Mouse (Mus musculus) E14TG2a.4 (cell line): ENCODE data around the gene Nat10.

Experiments
- H3K27me3 ChIP-seq: 2 replicates; pipeline ENCODE4 v1.6.1; 2014; ENCODE audit warnings: low read length, control low read depth; ENCODE audit not compliant: insufficient read depth
- H3K36me3 ChIP-seq: 2 replicates; pipeline ENCODE4 v1.6.1; 2014; ENCODE audit warnings: low read length, control low read depth; ENCODE audit not compliant: insufficient read depth
- H3K4me1 ChIP-seq: replicated peaks from 2 replicates; pipeline ENCODE4 v1.6.1; 2014; ENCODE audit warnings: low read depth, low read length, control low read depth
- H3K4me3 ChIP-seq: replicated peaks from 2 replicates; pipeline ENCODE4 v1.5.1; 2014; ENCODE audit warnings: mild to moderate bottlenecking, low read length
- H3K9me3 ChIP-seq: 2 replicates; pipeline ENCODE4 v1.6.1; 2014; ENCODE audit warnings: low read length, control low read depth
- CTCF ChIP-seq: conservative IDR thresholded peaks from 2 replicates; pipeline ENCODE4 v1.5.1; 2014; ENCODE audit warnings: low read length
- NANOG ChIP-seq: IDR thresholded peaks from 2 replicates; pipeline ENCODE4 v1.6.1; 2014; ENCODE audit warnings: borderline replicate concordance, low read length, mixed read lengths
- POU5F1 ChIP-seq: IDR thresholded peaks from 2 replicates; pipeline ENCODE4 v1.6.1; 2014; ENCODE audit warnings: low read length, borderline replicate concordance

Nat10 gene

DNA sequence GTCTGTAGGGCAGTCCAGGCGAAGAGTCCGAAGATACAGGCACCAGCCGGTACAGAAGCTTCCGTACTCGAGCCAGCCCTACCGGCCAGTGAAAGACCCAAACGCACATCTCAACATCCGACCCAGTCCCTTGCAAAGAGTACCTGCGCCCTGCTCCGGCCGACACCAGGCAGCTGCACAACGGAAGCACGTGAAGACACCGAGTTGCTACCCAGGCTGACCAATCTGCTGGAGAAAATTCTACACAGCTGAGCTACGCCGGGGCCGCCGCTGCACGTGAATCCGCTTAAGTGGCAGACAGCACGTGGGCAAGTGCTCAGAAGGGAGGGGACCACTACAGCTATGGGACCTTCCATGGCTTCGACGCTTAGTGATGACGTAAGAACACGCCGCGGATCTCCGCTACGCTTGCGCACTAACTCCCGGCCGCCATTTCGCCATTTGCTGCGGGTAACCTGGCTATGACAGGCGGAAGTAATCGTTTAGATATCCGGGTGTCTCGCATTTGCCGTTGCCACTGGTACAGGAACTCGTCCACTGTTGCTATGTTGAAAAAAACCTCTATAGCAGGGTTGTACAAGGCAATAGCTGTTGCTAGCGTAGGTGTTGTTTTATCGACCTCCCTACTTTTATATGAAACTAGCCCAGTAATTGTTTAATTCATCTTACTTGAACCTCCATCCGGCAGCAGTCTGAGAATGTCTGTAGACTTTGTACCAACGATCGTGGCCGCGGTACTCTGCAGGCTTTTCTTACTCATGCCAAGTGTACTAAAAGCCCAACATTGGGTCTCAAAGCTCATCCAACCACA is at the start of gene Nat10:
TSS of gene Nat10 (minus strand) at position 365 of the 811 bp plus-strand sequence.
- Histone ChIP-seq H3K27me3 (no peaks in the 10 kb centered on the region), H3K4me3 (peak within 1 kb of the TSS; percentile 97), H3K4me1 (peaks cover 40% of the 10 kb centered on the region), H3K9me3 (no peaks in the 10 kb centered on the region), H3K36me3 (peaks cover 58% of the 10 kb centered on the region)
- no peak for TF ChIP-seq CTCF
- TF ChIP-seq POU5F1 = no peak
- no peak for TF ChIP-seq NANOG

DNA sequence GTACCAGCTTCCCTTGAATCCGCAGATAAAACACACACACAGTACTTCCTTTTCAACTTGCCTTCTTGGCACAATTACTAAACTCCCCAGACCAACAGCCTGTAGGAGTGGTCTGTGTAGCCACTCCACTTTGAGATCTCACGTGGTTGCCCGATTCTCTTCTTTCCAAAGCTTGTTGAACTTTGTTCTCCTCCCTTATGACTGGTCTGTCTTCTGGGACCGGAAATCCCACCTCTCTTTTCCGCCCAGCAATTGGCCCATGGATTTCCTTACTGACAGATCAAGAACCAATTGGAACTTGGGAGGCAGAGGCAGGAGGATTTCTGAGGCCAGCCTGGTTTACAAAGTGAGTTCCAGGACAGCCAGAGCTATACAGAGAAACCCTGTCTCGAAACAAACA is 49.3 kb upstream of the Nat10 start:
- Histone ChIP-seq H3K4me1 (peaks cover 14% of the 10 kb centered on the region), H3K27me3 (no peaks in the 10 kb centered on the region), H3K36me3 (no peaks in the 10 kb centered on the region), H3K9me3 (no peaks in the 10 kb centered on the region), H3K4me3 (peak overlapping the region; percentile 74)
- TF ChIP-seq CTCF (no peak), POU5F1 (no peak), NANOG (no peak)

DNA sequence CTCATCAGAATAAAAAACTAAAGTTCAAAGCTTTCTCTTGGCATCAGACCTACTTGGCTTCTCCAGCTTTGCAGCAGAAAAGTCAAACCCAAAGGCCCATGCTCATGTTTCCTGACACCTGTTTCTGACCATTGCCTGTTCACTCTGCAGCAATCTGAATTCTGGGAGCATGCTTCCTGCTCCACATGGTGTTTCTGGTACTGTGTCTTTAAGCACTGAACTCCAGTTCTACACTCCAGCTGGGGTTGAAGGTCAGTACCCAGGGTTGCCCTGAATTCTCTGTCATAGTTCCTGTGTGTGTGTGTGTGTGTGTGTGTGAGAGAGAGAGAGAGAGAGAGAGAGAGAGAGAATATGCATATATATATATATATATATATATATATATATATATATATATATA is 47.4 kb upstream of the Nat10 start:
- H3K4me1 ChIP-seq = peaks cover 14% of the 10 kb centered on the region
- no peaks in the 10 kb centered on the region for H3K9me3 ChIP-seq
- H3K36me3 ChIP-seq = no peaks in the 10 kb centered on the region
- no peak for TF ChIP-seq POU5F1
- no peak for TF ChIP-seq CTCF
- TF ChIP-seq NANOG = no peak
- H3K4me3 ChIP-seq = no peak overlapping the region
- no peaks in the 10 kb centered on the region for H3K27me3 ChIP-seq

DNA sequence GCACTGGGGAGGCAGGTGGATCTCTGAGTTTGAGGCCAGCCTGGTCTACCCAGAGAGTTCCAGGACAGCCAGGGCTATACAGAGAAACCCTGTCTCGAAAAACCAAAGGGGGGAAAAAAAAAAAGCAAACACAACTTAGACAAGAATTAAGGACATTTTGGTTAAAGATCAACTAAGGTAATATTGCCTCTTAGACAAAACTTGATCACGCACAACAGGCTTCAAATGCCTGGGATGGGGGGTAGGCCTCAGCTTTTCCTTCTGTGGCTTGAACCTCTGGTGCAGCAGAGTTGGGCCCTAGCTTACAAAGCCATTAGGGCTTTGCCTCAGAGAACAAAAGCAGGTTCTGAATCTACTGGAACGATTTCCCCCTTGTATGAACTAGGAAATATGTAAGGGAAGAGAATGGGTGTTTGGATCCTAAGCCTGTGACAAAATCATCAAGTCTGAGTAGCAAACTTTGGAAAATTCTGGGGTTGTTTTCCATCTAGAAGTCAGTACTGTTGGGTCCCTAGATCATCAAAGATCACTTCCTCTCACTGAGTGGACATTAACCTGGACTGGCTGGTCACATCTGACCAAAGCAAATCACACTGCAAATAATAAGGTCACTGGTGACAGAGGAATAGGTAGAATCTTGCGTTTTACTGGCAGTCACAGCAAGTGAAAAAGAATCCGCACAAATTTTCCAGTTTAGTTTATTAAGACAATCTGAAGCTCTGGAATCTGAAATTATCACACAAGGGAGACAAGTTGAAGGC is 42.9 kb upstream of the Nat10 start:
- TF ChIP-seq CTCF = no peak
- TF ChIP-seq POU5F1 = no peak
- TF ChIP-seq NANOG = no peak
- no peaks in the 10 kb centered on the region for H3K27me3 ChIP-seq
- H3K4me3 ChIP-seq = no peak overlapping the region
- H3K4me1 ChIP-seq = no peaks in the 10 kb centered on the region; the same call in 1 of the 2 replicates
- H3K36me3 ChIP-seq = no peaks in the 10 kb centered on the region
- H3K9me3 ChIP-seq = no peaks in the 10 kb centered on the region

DNA sequence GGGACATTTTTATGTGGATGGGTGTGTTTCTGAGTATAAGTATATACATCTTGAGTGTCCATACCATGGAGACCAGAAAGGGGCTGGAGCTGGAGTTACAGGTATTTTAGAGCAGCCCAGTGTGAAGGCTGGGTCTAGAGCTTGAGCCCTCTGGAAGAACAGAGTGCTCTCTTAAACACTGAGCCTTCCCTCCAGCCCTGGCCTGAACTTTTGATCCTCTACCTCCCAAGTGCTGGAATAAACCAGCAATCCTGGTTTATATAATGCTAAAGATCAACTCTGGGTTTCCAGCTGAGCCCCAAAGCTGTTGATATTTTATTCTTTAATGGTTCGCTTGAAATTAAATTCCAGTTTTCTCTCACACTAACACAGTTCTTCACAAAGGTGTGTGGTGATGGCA is 41.4 kb upstream of the Nat10 start:
- Histone ChIP-seq H3K36me3 (no peaks in the 10 kb centered on the region), H3K4me1 (peaks cover 10% of the 10 kb centered on the region), H3K4me3 (no peak overlapping the region), H3K27me3 (no peaks in the 10 kb centered on the region), H3K9me3 (no peaks in the 10 kb centered on the region)
- TF ChIP-seq POU5F1 (no peak), CTCF (no peak), NANOG (no peak)

DNA sequence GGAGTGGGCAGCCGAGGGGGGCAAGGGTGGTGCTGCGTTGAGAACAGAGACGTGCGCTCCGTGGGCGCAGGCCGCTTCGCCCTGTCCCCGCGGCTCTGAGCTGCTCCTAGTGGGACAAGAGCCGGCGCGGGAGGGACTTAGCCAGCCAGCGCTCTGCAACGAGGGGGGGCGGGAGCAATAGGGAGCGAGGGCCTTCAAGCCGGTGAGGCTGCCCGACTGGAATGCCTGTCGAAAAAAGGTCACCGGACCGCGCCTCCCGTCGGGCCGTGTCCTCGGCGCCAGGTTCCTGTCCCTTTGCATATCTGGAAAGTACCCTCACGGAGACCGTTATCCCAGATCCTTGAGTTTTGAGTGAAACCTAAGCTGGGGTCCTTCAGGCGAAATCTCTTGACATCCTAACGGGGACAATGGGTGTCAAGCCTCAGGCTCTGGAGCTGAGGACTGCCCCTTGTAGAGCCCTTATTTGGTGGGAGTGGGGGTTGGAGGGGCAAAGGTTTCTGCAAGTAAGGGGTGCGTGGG is 36.5 kb upstream of the Nat10 start, which contains the start of gene Caprin1:
TSS of gene Caprin1 (minus strand) at position 159 of the 519 bp plus-strand sequence.
- H3K27me3 ChIP-seq = no peaks in the 10 kb centered on the region
- TF ChIP-seq POU5F1 (no peak), CTCF (no peak), NANOG (no peak)
- no peaks in the 10 kb centered on the region for H3K9me3 ChIP-seq

DNA sequence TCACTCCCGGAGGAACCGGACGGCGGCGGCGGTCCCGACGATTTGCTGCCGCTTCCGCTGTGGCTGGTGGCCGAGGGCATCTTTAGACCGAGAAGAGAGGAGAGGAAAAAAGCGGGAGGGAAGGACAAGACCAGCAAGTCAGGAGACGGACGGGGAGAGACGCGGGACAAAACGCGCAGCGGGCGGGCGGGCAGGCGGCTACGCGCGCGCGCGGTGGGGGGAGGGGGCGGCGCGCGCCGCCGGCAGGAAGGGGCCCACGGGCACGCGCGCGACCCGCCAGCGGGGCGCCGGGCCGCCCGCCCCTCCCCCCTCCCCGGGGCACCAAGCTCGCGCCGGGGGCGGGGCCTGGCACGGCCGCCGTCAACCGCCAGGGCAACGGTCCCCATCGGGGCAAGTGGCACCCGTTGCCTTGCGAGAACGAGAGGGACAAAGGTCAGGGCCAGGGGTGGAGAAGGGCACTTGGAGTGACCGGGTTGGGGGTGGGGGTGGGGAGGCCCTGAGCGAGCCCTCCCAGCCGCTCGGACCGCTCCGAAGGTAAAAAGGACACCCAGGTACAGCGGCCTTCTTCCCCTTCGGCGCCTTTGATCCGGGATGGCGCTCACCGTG is 35.9 kb upstream of the Nat10 start:
- Histone ChIP-seq H3K4me3 (peak overlapping the region; percentile 98), H3K27me3 (no peaks in the 10 kb centered on the region)
- TF ChIP-seq POU5F1 = no peak
- TF ChIP-seq NANOG = no peak
- no peak for TF ChIP-seq CTCF

More for the DNA sequence above, 36.5 kb upstream of the Nat10 start, which contains the start of gene Caprin1:
- Histone ChIP-seq H3K4me3 (peak within 1 kb of the TSS; percentile 98), H3K36me3 (peaks cover 34% of the 10 kb centered on the region), H3K4me1 (peaks cover 35% of the 10 kb centered on the region)

More for the DNA sequence above, 35.9 kb upstream of the Nat10 start:
- peaks cover 40% of the 10 kb centered on the region for H3K4me1 ChIP-seq
- H3K9me3 ChIP-seq = no peaks in the 10 kb centered on the region
- peaks cover 39% of the 10 kb centered on the region for H3K36me3 ChIP-seq
